Mouse (Mus musculus): ENCODE results near the gene Msh6.
"Not testable (repeated sequence)": the region's sequence is repeated elsewhere in the genome, so short reads cannot be mapped to it uniquely, and the experiment has no call there.

Gene Msh6

DNA sequence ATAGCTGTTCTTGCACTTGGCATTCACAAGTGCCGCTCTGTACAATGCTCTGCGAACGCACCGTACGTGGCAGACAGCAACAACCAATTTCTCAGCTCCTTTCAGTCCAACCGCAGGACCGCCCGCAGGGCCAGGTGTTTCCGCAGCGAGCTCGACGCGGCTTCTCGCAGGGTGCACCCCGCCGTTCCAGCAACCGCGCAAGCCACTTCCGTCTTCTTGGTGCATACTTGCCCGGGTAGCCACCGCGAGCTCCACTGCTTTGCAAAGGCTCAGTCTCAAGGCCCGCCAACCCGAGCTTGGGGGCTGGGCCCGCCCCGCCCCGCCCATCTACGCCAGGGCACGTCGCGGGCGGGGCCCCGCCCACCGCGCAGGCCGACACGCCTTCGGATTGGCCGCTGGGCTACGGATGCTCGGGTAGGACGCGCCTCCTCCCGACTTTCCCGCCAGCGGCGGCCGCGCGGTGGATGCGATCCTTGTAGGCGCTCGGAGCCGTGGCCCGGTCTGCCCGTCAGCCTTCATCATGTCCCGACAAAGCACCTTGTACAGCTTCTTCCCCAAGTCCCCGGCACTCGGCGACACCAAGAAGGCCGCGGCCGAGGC lies at the start of gene Msh6:
Gene Msh6 (plus strand): TSS at position 434 of the 600 bp plus-strand sequence.
- DNase-seq: peak; percentile 86

- no peak for DNase-seq
Measured at GRCm38 (mm10) chr17:87934326-87934725, 40.5 kb upstream of the Msh6 start.

GRCm38 (mm10) chr17:87934736-87935135 lies 40.1 kb upstream of the Msh6 start:
- no peak for DNase-seq

- DNase-seq: no peak
Measured at GRCm38 (mm10) chr17:87936156-87936555, 38.7 kb upstream of the Msh6 start.

GRCm38 (mm10) chr17:87948965-87949584 lies 25.8 kb upstream of the Msh6 start:
- DNase-seq: peak; percentile 63

- DNase-seq: not testable (repeated sequence)
Measured at GRCm38 (mm10) chr17:87954618-87955124, 20.2 kb upstream of the Msh6 start.

GRCm38 (mm10) chr17:87957096-87957840 lies 17.6 kb upstream of the Msh6 start:
- DNase-seq: peak; percentile 80

- DNase-seq: no peak
Measured at GRCm38 (mm10) chr17:87958283-87958682, 16.6 kb upstream of the Msh6 start.

DNA sequence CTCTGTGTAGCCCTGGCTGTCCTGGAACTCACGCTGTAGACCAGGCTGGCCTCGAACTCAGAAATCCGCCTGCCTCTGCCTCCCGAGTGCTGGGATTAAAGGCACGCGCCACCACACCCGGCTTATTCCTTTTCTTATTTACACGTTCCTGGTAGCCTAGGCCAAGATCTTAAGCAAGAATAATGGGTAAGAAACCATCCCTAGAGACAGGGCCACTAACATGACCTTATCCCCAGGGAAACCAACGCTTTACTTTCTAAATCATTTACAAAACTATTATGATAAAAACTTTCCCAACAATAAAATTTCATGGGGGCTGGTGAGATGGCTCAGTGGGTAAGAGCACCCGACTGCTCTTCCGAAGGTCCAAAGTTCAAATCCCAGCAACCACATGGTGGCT lies 15.5 kb upstream of the Msh6 start:
- not testable (repeated sequence) for DNase-seq

DNA sequence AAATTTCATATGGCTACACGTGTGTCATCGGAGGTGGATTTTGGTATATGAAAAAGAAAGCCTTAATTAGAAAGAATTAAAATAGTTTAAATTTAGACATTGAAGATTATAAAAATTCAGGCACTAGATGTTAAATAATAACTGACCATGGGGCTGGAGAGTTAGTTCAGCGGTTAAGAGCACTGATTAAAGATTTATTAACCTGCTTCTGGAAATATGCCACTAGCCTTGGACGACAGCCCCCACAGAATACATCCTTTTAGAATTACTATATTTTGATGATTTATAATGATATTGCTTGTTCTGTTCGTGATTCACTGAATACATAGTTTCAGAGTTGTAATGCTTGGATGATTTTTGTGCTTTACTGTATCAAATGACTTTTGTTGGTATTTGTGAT lies 14.9 kb upstream of the Msh6 start:
- DNase-seq: not testable (repeated sequence)

GRCm38 (mm10) chr17:87963081-87964075 lies 11.5 kb upstream of the Msh6 start:
- no peak for DNase-seq

- DNase-seq: not testable (repeated sequence)
Measured at GRCm38 (mm10) chr17:87968483-87968926, 6.4 kb upstream of the Msh6 start.

DNA sequence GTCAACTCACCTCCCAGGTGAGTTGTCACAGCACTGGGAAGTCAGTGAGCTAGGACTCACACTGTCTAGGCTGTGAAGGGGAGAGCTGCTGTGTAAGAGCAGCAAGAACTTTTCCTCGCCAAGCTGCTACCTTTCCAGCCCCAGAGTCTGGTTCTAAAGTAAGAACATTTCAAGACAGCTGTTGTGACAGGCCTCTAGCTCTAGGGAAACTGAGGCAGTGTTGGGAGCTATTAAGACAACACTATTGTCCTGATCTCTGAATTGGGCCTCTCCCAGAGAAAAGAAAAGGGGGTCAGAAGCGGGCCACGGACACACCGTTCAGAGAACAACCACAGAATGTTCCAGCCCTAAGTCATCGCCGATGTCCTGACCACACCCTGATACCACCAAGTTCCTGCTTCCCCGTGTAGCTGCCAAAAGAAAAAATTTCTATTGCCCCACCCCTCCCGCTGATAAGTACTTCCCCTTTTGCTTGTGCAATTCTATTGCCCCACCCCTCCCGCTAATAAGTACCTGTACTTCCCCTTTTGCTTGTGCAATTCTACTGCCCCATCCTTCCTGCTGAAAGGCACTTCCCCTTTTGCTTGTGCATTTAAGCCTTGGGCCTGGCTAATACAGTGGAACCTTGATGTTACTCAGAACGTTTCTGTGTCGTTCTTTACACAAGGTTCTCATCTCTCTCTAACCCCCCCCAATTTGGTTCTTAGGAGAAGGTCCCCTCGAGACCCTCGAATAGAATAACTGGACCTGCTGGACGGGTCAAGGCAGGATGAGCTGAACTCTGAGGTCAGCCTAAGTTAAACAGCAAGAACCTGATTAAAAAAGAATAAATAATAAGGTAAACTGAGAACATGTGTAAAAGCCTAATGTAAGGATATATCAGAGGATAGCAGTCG lies 2.9 kb upstream of the Msh6 start:
- not testable (repeated sequence) for DNase-seq

DNA sequence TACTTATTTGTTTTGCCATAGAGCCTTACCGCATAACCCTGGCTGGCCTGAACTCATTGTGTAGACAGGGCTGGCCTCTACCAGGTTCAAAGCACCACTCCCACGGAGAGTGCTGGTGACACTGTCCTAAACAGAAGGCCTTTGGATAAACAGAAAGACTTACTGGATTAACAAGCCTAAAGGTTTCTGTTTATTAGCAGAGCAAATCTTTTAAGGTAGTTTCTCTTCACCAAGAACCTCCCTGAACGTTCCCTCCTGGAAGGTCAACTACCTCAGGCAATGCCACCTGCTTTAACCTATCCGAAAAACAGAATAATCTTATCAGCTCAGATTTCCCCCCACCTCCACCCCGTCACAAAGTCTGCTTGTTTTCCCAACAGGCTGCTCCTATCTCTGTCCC lies 2.0 kb upstream of the Msh6 start:
- DNase-seq: no peak

- DNase-seq: no peak
Measured at GRCm38 (mm10) chr17:87973261-87974167, 1.3 kb upstream of the Msh6 start.

DNA sequence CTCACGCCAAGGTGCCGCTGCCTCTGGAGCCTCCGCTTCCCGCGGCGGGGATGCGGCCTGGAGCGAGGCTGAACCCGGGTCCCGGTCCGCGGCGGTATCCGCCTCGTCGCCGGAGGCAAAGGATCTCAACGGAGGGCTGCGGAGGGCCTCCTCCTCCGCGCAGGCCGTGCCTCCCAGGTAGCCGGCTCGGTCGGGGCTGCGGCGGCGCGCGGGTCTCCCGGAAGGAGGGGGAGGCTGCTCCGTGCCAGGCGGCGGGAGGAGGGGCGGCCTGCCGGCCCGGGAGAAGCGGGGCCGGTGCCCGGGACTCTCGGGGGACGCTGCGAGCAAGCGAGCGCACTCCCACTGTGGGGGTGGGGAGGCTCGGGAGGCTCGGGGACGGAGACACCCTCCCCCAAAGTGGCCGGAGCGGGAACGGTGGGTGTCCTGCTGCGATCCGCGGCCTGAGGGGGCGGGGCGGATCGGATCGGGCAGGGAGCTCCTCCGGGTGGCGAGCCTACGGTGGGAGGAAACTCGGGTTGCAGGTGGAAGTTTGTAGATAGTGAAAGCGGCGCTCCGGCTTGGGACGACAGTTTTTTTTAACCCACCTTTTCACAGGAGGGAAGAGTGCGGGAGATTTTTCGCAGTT lies 479 bp downstream of the Msh6 start:
- peak; percentile 48 for DNase-seq

DNA sequence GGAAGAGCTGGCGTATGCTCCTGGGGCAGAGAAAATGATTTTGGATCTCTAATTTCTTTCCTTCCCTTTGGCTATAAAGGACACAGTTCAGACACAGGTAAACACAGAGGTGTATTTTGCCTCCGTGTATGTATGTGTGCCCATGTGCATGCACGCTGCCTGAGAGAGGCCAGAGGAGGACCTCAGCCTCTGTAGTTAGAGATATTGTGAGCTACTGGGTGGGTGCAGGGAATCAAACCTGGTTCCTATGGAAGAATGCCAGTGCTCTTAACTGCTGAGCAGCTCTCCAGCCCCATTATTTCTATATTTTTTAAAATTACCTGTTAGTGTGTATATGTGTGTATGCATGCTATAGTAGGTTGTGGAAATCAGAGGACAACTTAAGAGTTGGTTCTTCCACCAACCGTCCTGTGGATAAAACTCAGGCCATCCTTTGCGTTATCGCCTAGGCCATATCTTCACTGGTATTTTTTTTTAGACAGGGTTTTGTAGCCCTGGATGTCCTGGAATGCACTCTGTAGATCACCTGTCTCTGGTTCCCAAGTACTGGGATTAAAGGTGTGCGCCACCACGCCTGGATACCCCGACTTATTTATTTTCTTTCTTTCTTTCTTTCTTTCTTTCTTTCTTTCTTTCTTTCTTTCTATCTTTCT lies 1.4 kb downstream of the Msh6 start:
- DNase-seq: no peak

DNA sequence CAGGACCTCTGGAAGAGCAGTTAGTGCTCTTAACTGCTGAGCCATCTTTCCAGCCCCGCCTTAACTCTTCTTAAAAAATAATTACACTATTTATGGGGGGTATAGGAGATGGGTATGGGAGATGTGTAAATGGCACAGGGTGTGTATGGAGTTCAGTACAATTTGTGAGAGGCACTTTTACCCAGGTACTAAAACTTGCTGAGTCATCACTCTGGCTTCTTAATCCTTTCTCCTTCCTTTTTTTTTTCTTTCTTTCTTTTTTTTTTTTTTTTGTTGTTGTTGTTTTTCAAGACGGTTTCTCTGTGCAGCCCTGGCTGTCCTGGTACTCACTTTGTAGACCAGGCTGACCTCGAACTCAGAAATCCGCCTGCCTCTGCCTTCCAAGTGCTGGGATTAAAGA lies 2.1 kb downstream of the Msh6 start:
- DNase-seq: not testable (repeated sequence)

- not testable (repeated sequence) for DNase-seq
Measured at GRCm38 (mm10) chr17:87979696-87980095, 4.8 kb downstream of the Msh6 start.
